Mouse (Mus musculus) liver, embryonic 16.5 days (tissue): ENCODE measurements around the gene Specc1. TPM values are rescaled to one million over a fixed set of nuclear protein-coding genes. Genes with fewer than 3 reads are reported as not detected.

ENCODE experiments used
- ATAC-seq: fragments of 200-750 bp; cut with Nextera tagmentation; 2 replicates; pipeline ENCODE4 v1.8.0; 2017; ENCODE audit warnings: low read depth, mild to moderate bottlenecking, moderate number of reproducible peaks, moderate library complexity
- H3K27ac ChIP-seq: fragments of 300-500 bp; sonication (generic); 2 replicates; pipeline ENCODE4 v1.5.1; 2014; ENCODE audit warnings: mild to moderate bottlenecking, low read length
- H3K27me3 ChIP-seq: fragments of 300-500 bp; sonication (generic); 2 replicates; pipeline ENCODE4 v1.6.1; 2014; ENCODE audit warnings: low read depth, low read length, mixed read lengths; ENCODE audit not compliant: control insufficient read depth, insufficient read depth
- H3K36me3 ChIP-seq: fragments of 300-500 bp; sonication (generic); 2 replicates; pipeline ENCODE4 v1.6.1; 2014; ENCODE audit warnings: mild to moderate bottlenecking; ENCODE audit not compliant: control insufficient read depth, insufficient read depth
- H3K4me1 ChIP-seq: fragments of 300-500 bp; sonication (generic); 2 replicates; pipeline ENCODE4 v1.6.1; 2014; ENCODE audit warnings: low read depth, low read length, mixed read lengths; ENCODE audit not compliant: control insufficient read depth
- H3K4me2 ChIP-seq: fragments of 300-500 bp; sonication (generic); 2 replicates; pipeline ENCODE4 v1.6.1; 2014; ENCODE audit warnings: low read depth, low read length, mixed read lengths
- H3K4me3 ChIP-seq: fragments of 300-500 bp; sonication (generic); 2 replicates; pipeline ENCODE4 v1.5.1; 2014; ENCODE audit warnings: low read depth, mild to moderate bottlenecking, low read length
- H3K9ac ChIP-seq: fragments of 300-500 bp; sonication (generic); 2 replicates; pipeline ENCODE4 v1.6.1; 2014; ENCODE audit warnings: low read depth, low read length
- H3K9me3 ChIP-seq: fragments of 300-500 bp; sonication (generic); replicated peaks from 2 replicates; pipeline ENCODE4 v1.6.1; 2016; ENCODE audit warnings: low read length; ENCODE audit not compliant: control insufficient read depth
- WGBS: fragments of 180-500 bp; shearing (Covaris S2); extraction: QIAGEN DNeasy Blood & Tissue Kit; methylation state at CpG from one replicate; pipeline ENCODE4 v1.1.7; 2014; ENCODE audit not compliant: insufficient replicate concordance; 5-methylcytosine and 5-hydroxymethylcytosine counted together
- polyA plus RNA-seq: library from polyadenylated mRNA; unstranded; fragments of >200 nt; fragmentation: Nextera tagmentation; extraction: Ambion mirVana; gene quantifications from 2 replicates; pipeline ENCODE4 v1.2.1, GENCODE M21; 2015

Specc1 gene
- polyA plus RNA-seq, 1 experiment from 2014 or later, result 58.6 TPM

DNA sequence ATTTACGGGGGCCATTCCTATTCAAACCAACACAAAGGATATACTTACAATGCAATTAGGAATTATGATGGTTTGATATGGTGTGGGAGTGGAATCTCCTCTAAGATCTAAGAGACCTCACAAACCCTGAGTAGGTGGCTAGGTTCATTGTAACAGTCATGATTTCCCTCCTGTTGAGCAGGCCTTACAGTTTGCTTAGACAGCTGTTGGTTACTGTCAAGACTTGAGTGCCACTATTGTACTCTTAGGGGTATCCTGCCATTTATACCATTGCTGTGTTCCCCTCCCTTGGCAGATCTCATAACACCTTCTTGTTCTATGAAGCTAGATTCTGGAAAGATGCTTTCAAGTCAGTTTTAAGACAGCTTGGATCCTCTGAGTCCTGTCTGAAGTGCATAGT lies 78.7 kb downstream of the Specc1 start:
- peaks cover 17% of the 10 kb centered on the region for H3K36me3 ChIP-seq
- 95% methylated on average over 1 of the region's 1 CpGs for WGBS
- ATAC-seq, result no peak

DNA sequence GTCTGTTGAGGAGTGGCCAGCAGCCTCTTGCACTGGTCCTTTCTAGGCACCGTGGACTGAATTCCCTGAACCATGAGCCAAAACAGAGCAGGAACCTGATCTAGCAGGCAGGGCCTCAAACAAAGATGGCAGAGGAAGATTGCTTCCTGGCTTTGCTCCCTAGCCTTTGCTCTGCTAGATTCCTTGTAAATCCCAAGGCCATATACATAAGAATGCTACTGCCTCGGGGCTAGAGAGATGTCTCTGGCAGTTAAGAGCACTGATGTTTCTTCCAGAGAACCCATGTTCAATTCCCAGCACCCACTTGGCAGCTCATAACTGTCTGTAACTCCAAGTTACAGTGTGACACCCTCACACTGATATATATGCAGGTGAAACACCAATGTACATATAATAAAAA lies 83.6 kb downstream of the Specc1 start:
- WGBS, result 73% methylated on average over 2 of the region's 2 CpGs
- ATAC-seq, result no peak
- H3K4me2 ChIP-seq, result no peak overlapping the region

More for the DNA sequence above, 78.7 kb downstream of the Specc1 start:
- Histone ChIP-seq H3K27ac (no peak overlapping the region), H3K27me3 (no peaks in the 10 kb centered on the region), H3K4me1 (no peaks in the 10 kb centered on the region), H3K9me3 (no peaks in the 10 kb centered on the region), H3K4me3 (no peak overlapping the region), H3K4me2 (no peak overlapping the region), H3K9ac (no peak overlapping the region)

DNA sequence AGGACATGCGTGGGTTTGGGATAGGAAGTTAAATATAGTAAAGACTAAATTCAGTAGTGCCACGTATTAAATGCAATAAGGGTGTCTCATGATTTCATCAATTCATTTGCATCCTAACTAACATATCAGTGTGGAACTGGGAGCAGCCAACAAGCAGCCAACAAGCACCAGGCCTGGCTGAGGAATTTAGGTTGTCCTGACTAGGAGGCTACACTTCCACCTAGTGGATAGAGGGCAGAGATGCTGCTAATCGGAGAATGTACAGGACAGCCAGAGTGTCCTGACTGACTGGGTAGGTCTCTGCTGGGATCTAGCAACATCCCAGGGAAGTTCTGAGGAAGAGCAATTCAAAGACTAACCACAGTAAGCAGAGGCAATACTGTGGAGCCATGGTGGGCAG lies 88.1 kb downstream of the Specc1 start:
- no peaks in the 10 kb centered on the region for H3K27me3 ChIP-seq
- WGBS, result 59% methylated on average over 3 of the region's 3 CpGs
- peaks cover 12% of the 10 kb centered on the region; the same call in 1 of the 2 replicates for H3K36me3 ChIP-seq
- no peak overlapping the region for H3K4me3 ChIP-seq
- no peaks in the 10 kb centered on the region for H3K4me1 ChIP-seq
- H3K9ac ChIP-seq, result no peak overlapping the region
- no peak overlapping the region for H3K27ac ChIP-seq
- ATAC-seq, result no peak
- no peak overlapping the region for H3K4me2 ChIP-seq
- H3K9me3 ChIP-seq, result no peaks in the 10 kb centered on the region

More for the DNA sequence above, 83.6 kb downstream of the Specc1 start:
- Histone ChIP-seq H3K9me3 (no peaks in the 10 kb centered on the region), H3K36me3 (peaks cover 17% of the 10 kb centered on the region), H3K9ac (no peak overlapping the region), H3K27me3 (no peaks in the 10 kb centered on the region), H3K27ac (no peak overlapping the region), H3K4me1 (no peaks in the 10 kb centered on the region), H3K4me3 (no peak overlapping the region)

DNA sequence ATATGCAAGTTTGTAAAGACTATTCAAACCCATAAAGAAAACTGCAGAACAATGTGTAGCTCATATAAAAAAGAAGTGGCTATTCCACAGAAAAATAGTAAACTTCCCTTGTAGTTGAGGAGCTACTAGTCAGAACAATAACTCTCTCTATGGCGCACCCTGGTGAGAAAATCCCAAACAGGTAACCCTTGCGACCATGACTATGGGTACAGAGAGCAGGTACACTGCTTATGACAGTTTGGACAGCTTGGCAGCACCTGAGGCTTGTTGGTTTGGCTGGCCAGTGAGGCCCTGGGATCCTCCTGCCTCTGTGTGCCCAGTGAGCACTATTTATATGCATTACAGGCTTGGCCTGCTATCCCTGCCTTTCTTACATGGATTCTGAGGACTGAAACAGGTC lies 89.4 kb downstream of the Specc1 start:
- Histone ChIP-seq H3K36me3 (peaks cover 12% of the 10 kb centered on the region; the same call in 1 of the 2 replicates), H3K27me3 (no peaks in the 10 kb centered on the region), H3K9ac (no peak overlapping the region), H3K4me1 (no peaks in the 10 kb centered on the region), H3K27ac (no peak overlapping the region), H3K4me3 (no peak overlapping the region), H3K9me3 (no peaks in the 10 kb centered on the region), H3K4me2 (no peak overlapping the region)
- 66% methylated on average over 2 of the region's 2 CpGs for WGBS
- no peak for ATAC-seq

DNA sequence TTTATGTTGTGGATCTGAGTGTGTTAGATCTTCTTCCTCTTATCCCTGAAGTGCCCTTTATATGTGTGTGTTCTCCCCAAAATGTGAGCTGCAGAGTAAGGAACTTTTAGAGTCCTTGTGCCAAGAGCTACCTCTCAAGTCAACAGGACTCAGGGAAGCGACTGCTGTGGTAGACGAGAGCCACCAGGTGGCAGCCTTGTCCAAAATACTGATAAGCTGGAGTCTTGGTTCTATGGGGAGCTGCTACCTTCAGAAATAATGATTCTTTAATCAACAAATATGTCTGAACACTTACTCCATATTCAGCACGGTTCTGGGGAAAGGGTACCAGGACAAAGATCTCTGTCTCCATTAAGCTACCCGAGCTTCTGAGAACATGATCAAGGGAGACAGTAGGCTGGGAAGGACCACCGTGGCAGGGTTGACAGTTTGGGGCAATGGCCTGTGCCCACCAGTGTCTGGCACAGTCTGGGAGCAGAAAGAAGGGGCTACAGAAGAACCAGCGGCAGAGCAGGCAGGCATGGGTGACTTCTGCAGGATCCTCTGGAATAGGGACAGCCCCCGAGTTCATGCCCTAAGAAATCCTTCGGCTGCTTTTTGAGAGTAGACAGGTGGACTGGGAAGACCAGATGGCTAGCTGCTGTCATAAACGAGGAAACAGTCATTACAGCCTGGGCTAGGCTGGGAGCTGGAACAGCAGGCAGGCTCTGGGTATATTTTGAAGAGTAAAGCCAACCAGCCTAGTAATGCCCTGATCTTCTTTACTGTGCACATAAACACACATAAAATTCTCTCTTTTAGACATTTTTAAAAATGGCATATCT lies 91.5 kb downstream of the Specc1 start:
- no peaks in the 10 kb centered on the region for H3K9me3 ChIP-seq
- H3K27me3 ChIP-seq, result no peaks in the 10 kb centered on the region
- H3K4me2 ChIP-seq, result no peak overlapping the region
- H3K27ac ChIP-seq, result no peak overlapping the region
- no peak for ATAC-seq
- no peaks in the 10 kb centered on the region for H3K4me1 ChIP-seq
- no peak overlapping the region for H3K4me3 ChIP-seq
- 47% methylated on average over 9 of the region's 9 CpGs for WGBS
- H3K9ac ChIP-seq, result no peak overlapping the region
- H3K36me3 ChIP-seq, result peaks cover 9% of the 10 kb centered on the region; the same call in 1 of the 2 replicates

DNA sequence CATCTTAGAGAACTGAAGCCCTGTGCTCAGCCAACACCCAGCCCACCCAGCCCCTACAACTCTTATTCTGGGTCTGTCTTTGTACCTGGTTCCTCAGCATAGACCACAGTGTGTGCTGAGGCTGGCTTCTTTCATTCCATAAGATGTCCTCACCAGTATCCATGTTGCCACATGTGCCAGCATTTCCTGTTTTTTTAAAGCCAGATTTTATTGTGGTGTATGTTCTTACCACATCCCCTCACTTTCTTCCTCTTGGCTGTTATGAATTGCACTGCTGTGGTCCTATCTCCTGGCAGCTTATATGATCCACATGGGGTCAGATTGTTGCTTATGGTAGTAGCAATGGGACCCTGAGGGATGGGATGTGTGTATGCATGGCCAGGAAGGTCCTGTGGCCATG lies 92.6 kb downstream of the Specc1 start:
- H3K4me2 ChIP-seq, result no peak overlapping the region
- H3K4me1 ChIP-seq, result no peaks in the 10 kb centered on the region
- H3K27ac ChIP-seq, result no peak overlapping the region
- no peak overlapping the region for H3K4me3 ChIP-seq
- no peak for ATAC-seq
- peaks cover 6% of the 10 kb centered on the region; the same call in 1 of the 2 replicates for H3K36me3 ChIP-seq
- no peak overlapping the region for H3K9ac ChIP-seq
- H3K9me3 ChIP-seq, result no peaks in the 10 kb centered on the region
- no peaks in the 10 kb centered on the region for H3K27me3 ChIP-seq

DNA sequence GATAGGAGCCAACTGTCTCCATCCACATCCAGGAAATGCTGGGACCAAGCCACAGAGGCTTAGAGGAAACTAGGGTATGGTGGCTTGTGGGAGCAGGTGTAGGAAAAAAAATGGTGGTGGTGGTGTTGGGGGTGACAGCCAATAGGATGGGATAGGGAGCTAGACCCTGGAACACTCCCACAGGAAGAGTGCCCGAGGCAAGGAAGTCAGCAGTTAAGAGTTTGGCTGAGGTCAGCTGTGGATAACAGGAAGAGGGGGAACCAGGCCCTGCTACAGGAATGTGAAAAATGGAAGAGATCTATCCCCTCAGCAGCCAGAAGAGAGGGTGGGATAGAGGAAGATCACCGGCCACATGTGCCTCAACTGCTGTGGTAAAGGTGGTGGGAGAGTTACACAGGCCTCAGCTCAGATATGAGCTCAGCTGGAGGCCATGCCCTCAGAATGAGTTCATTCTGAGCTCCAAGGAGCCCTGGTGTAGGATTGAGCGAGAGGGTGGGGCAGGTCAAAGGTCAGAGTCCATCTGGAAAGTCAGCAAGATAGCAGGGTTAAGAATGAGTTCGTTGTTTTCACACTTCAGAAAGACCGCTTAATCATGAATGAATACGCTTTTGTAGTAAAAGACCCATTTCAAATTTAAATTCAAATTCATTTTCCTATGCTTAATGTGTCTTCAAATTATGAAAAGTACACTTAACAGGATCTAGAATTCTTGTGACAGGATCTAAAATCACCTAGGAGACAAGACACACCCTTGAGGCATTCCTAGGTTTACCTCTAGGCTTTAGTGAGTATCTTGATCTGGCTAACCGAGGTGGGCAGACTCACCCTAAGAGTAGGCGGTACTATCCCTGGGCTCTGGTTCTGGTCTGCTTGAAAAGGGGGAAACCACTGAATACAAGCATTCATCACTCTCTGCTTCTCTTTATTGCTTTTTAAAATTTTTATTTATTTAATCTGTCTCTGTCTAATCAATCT lies 94.1 kb downstream of the Specc1 start:
- H3K4me3 ChIP-seq, result no peak overlapping the region
- H3K9me3 ChIP-seq, result no peaks in the 10 kb centered on the region
- no peaks in the 10 kb centered on the region for H3K4me1 ChIP-seq
- no peak overlapping the region for H3K27ac ChIP-seq
- no peak overlapping the region for H3K4me2 ChIP-seq
- H3K9ac ChIP-seq, result no peak overlapping the region
- 0 out of 2 replicates have a peak, but pooled peaks cover under 1% of the 10 kb centered on the region for H3K36me3 ChIP-seq
- no peaks in the 10 kb centered on the region for H3K27me3 ChIP-seq
- ATAC-seq, result no peak
- WGBS, result 77% methylated on average over 8 of the region's 8 CpGs

DNA sequence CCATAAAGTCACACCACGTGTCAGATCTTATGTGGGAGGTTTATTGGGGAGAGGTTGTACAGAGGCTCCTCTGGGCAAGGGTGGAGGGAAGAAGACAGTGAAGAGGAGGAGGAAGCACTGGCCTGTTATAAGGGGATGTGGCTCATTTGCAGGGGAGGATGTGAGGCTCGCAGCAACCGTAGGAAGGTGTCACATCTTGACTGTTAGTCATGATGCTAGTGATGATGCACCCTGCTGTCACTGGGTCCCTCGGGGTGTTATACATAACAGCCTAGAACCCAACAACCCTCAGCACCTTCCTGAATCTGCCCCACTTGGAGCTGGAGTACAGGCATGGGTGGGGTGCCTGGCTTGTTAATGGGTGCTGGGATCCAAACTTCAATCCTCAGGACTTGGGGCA lies 94.9 kb downstream of the Specc1 start:
- H3K4me1 ChIP-seq, result no peaks in the 10 kb centered on the region
- 81% methylated on average over 4 of the region's 4 CpGs for WGBS
- no peak overlapping the region for H3K9ac ChIP-seq
- no peaks in the 10 kb centered on the region for H3K36me3 ChIP-seq
- H3K27me3 ChIP-seq, result no peaks in the 10 kb centered on the region
- H3K9me3 ChIP-seq, result no peaks in the 10 kb centered on the region
- no peak overlapping the region for H3K4me2 ChIP-seq
- H3K4me3 ChIP-seq, result no peak overlapping the region
- no peak overlapping the region for H3K27ac ChIP-seq
- ATAC-seq, result no peak

DNA sequence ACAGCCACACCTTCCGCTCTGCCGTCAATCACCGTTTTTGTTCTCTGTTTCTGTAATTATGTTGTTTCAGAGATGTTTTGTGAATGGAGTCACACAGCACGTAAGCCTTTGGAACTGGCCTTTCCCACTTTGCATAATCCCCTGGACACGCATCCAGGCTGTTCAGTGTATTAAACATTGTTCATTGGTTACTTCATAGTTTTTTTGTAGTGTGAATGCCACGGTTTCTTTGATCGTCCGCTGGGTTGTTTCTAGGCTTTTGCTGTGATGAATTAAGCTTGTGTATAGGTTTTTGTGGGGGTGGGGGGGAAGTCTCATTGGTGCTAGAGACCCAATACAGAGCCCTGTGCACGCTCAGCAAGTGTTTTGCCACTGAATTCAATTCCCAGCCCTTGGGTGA lies 97.4 kb downstream of the Specc1 start:
- no peaks in the 10 kb centered on the region for H3K9me3 ChIP-seq
- H3K4me1 ChIP-seq, result no peaks in the 10 kb centered on the region
- H3K4me2 ChIP-seq, result no peak overlapping the region
- 92% methylated on average over 9 of the region's 9 CpGs for WGBS
- no peak overlapping the region for H3K4me3 ChIP-seq
- H3K9ac ChIP-seq, result no peak overlapping the region
- no peak overlapping the region for H3K27ac ChIP-seq
- no peaks in the 10 kb centered on the region for H3K27me3 ChIP-seq
- no peak for ATAC-seq
- no peaks in the 10 kb centered on the region for H3K36me3 ChIP-seq
